Mouse (Mus musculus) frontal cortex, postnatal 25 days (tissue): ENCODE results near the gene Syt13.
A peak's percentile ranks its signal among the peaks of the same experiment; 100 is the strongest.

ENCODE experiments used
- DNase-seq, 2 experiments: peaks; one replicate each; pipeline ENCODE4 v3.0.0; 2022; ENCODE audit warnings: low spot score in 2 of 2

Gene Syt13

DNA sequence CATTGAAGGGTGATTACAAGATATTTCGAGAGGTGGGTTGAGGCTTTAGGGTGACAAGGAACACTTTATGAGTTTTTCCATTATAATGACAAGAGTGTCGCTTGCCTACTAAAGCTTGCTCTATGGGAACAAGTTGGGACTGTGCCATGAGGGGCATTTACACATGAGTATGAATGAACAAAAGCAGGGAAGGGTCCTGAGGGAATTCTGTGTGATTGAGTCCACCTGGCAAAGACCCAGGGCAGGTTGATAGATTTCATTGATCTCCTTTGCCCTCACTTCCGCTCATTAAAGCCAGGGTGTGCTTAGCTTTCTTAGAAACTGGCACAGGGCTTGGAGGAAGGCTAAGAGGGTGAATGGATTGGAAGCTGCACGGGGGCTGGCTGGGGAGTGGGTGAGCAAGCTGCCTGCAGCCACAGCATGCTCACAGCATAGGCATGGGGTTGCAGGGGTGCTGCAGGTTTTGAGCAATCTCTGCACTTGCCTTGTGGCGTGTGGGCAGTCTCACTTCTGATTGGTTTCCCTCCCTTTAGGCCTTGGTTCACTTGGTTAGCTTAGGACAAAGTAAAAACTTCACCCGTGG lies 9.9 kb downstream of the Syt13 start:
- no peak for DNase-seq

- no peak for DNase-seq
These were observed 14.8 kb downstream of the Syt13 start for GRCm38 (mm10) chr2:92929696-92930095.

GRCm38 (mm10) chr2:92931061-92931460 lies 16.2 kb downstream of the Syt13 start:
- no peak for DNase-seq

- no peak for DNase-seq
These were observed 18.5 kb downstream of the Syt13 start for GRCm38 (mm10) chr2:92933379-92933778.

DNA sequence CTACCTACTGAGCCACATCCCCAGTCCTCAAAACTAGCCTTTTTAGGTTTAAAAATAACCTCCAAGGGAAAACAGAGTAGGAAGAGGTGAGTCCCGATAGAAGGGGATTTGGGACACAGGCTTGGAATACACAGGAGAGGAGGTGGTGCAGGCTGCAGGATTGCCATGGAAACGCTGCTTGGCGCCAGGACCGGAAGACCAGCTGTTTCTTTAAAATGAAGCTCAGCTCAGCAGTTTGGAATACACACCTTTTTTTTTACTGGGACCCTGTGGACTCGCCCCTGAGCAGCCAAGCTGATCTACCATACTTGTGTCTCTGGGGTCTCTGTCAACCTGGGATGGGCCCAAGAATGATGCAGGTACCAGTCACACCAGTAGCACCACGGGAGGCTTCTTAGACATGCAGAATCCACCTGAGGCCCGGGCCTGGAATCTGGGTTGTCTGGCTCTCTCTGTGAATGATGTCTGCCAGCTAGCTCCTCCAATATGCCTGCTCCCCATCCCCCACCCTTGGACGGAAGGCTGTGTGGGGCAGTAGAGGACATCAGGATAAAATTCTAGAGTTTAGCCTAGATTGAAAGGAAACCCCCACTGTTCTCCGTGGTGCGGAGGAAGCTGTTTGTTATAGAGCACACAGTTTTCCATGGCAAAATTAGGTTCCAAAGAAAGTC lies 19.5 kb downstream of the Syt13 start:
- DNase-seq, result peak in 1 of 2 experiments; percentile 51

DNA sequence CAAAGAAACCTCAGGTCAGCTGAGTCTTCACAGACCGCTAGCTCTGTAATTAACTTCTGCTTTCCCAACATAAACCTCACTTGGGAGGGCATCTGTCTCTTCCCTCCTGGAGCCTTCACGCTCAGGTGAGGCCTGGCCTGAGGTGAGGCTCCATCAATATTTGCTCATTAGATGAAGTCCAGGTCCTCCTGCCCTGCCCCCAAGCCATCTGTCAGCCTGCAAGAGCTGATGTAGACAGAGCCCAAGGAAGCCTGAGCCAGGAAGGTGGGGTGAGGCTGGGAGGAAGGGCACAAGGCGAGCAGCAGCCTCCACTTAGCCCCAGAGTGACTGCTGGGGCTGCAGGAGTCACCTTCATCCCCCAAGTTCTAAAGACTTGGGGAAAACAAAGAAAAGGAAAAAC lies 20.6 kb downstream of the Syt13 start:
- DNase-seq, result no peak

DNA sequence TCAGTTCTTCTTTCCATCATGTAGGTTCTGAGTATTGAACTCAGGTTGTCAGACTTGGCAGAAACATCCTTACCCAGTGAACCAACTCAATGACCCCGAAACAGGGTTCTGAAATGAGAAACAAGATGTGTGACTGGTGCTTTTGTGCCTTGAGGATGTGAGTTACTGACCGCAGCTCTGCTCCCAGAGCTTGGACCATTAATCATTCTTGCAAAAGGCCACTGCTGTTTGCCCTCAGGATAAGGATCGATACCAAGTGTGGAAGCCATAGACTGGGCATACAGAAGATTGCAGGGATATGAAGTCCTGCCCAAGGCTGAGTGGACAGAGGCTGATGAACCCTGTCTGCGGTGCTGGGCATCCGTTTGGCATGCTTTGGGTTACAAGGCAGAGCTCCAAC lies 23.2 kb downstream of the Syt13 start:
- DNase-seq, result no peak

GRCm38 (mm10) chr2:92938827-92939226 lies 23.9 kb downstream of the Syt13 start:
- DNase-seq, result no peak

DNA sequence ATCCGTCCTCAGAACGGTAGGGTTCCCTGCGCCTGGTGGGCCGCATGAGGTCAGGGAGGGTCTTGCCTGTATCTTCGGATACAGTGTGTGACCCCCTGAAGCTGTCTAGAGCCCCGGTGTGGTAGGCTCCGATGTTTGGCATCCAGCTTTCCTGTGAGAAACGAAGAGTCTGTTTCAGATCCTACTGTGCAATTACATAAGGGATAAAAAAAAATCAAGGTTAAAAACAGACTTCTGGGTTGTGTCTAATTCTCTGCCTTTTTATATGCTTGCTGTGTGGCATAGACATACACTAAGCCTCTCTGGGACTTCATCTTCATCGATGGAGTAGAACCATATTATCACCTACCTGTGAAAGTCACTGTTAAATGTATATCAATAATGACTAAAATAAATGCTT lies 26.1 kb downstream of the Syt13 start:
- DNase-seq, result no peak

DNA sequence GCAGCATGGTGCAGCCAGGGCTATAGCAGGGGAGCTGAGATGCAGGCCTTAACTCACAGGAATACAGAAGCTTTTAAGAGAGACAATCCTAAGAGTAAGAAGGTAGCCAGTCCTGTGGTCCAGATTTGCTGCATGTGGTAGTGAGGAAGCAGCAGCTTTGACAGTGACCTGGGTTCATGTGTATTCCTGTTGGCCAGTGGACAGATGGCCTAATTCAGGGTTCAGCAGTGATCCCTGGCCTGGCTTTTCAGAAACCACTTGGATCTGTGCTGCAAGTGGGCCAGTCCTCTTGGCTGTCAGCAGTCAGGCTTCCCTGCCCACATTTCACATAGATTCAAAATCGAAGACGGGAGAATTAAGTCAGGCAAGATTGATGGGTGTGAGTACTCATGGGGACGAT lies 26.6 kb downstream of the Syt13 start:
- DNase-seq, result no peak

DNA sequence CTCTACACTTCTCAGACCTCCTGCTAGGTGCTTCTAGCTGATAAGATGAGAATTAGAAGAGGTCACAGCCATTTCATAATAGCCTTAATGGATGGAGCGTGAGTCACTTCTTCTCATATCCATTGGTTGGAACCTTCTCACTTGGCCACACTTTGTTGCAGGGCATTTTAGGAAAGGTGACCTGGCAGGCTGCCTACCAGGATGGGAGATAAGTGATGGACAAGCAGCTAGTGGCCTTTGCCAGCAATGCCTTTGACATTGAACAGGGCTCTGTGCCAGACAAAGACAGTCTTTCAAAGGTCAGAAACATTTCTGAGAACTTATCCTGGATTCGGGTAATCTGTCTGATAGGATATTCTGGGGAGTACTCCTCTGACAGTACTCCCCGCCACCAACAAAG lies 28.5 kb downstream of the Syt13 start:
- no peak for DNase-seq

DNA sequence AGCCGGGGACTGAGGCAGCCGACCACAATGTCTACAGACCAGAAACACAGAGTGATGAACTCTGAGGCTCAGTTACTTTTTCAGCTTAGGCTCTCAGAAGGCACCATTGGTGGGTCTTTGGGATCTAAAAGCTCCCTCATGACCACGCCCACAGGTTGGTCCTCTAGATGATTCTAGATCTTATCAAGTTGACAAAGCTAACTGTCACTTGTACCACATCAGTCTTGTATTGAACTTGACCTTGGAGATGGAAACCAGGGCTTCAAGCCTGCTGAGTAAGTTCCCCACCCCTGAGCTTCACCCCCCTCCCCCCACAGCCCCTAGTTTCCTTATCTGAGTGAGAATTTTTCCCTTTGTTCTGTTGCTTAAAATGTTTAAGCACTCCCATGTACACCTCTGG lies 29.5 kb downstream of the Syt13 start:
- no peak for DNase-seq

GRCm38 (mm10) chr2:92945125-92945746 lies 30.3 kb downstream of the Syt13 start:
- DNase-seq, result no peak

- DNase-seq, result no peak
These were observed 31.1 kb downstream of the Syt13 start for GRCm38 (mm10) chr2:92945824-92946598.

- no peak for DNase-seq
These were observed 33.2 kb downstream of the Syt13 start for GRCm38 (mm10) chr2:92947981-92948698.

DNA sequence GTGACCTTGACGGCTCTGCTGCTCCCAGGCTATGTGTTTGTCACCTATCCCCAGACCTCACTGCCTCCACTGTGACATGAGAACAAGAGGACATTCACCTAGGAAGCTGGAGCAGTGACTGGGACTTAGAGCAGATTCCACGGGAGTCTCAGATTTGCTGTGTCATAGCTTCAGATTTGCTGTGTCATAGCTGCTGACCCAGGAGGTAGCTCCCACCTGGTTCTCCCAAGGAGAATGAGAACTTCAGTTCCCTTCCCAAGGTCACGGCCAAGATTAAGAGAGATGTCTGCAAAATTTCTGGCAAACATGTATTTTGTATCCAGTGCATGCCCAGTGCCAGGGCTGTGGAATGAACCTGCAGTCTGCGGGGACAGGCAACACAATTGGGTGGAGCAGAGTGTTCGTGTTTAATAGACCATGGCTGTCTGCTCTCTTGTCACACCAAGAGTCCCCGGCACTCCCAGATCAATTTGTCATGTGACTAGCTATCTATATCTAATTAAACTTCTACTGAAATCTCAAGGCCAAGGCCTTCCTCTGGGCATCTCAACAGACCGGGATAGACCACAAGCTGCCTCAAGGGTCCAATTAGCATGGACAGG lies 33.9 kb downstream of the Syt13 start:
- DNase-seq, result no peak

GRCm38 (mm10) chr2:92949518-92949917 lies 34.6 kb downstream of the Syt13 start:
- DNase-seq, result no peak

DNA sequence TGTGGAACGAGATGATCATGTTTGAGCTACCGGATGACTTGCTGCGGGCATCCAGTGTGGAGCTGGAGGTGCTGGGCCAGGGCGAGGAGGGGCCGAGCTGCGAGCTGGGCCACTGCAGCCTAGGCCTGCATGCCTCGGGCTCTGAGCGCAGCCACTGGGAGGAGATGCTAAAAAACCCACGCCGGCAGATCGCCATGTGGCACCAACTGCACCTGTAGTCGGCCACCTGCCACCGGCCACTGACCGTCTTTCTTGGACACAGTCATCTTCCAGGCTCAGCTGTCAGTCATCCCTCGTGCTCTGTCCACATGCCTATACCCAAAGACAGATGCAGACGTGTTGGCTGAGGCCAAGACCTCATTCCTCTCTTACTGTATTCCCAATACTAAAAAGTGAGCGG lies 38.6 kb downstream of the Syt13 start:
- no peak for DNase-seq

GRCm38 (mm10) chr2:92954404-92955114 lies 39.7 kb downstream of the Syt13 start:
- DNase-seq, result peak; percentile 57 to 73

- no peak for DNase-seq
These were observed 42.0 kb downstream of the Syt13 start for GRCm38 (mm10) chr2:92956943-92957342.

GRCm38 (mm10) chr2:92958640-92959039 lies 43.7 kb downstream of the Syt13 start:
- DNase-seq, result no peak
